Mouse (Mus musculus) lung, embryonic 14.5 days (tissue): ENCODE measurements around the gene 4933428G20Rik. TPM values are rescaled to one million over a fixed set of nuclear protein-coding genes. Genes with fewer than 3 reads are reported as not detected.
A peak's percentile ranks its signal among the peaks of the same experiment; 100 is the strongest.

Experiments used
- ATAC-seq: fragments of 200-750 bp; cut with Nextera tagmentation; 2 replicates; pipeline ENCODE4 v1.8.0; 2017; ENCODE audit warnings: mild to moderate bottlenecking, moderate TSS enrichment, moderate library complexity; ENCODE audit not compliant: insufficient read depth
- DNase-seq: peaks from one replicate; pipeline ENCODE4 v3.0.0-alpha.2; 2015
- H3K27ac ChIP-seq: fragments of 300-500 bp; sonication (generic); 2 replicates; pipeline ENCODE4 v1.5.1; 2014; ENCODE audit warnings: low read depth, mild to moderate bottlenecking, moderate library complexity
- H3K27me3 ChIP-seq: fragments of 300-500 bp; sonication (generic); 2 replicates; pipeline ENCODE4 v1.6.1; 2014; ENCODE audit warnings: low read length, control low read depth; ENCODE audit not compliant: insufficient read depth
- H3K36me3 ChIP-seq: fragments of 300-500 bp; sonication (generic); 2 replicates; pipeline ENCODE4 v1.6.1; 2014; ENCODE audit warnings: control low read depth; ENCODE audit not compliant: insufficient read depth
- H3K4me1 ChIP-seq: fragments of 300-500 bp; sonication (generic); 2 replicates; pipeline ENCODE4 v1.6.1; 2014; ENCODE audit warnings: antibody characterized with exemption, control low read depth; ENCODE audit not compliant: insufficient read depth
- H3K4me2 ChIP-seq: fragments of 300-500 bp; sonication (generic); 2 replicates; pipeline ENCODE4 v1.6.1; 2014; ENCODE audit warnings: mild to moderate bottlenecking
- H3K4me3 ChIP-seq: fragments of 300-500 bp; sonication (generic); 2 replicates; pipeline ENCODE4 v1.5.1; 2014; ENCODE audit warnings: low read depth, low read length
- H3K9ac ChIP-seq: fragments of 300-500 bp; sonication (generic); 2 replicates; pipeline ENCODE4 v1.6.1; 2014
- H3K9me3 ChIP-seq: fragments of 300-500 bp; sonication (generic); 2 replicates; pipeline ENCODE4 v1.6.1; 2016; ENCODE audit warnings: low read depth, low read length, control low read depth
- CTCF ChIP-seq: IDR thresholded peaks from 2 replicates; pipeline ENCODE4 v1.5.1; 2016; ENCODE audit warnings: antibody characterized with exemption, low read depth
- WGBS: fragments of 180-500 bp; shearing (Covaris S2); extraction: QIAGEN DNeasy Blood & Tissue Kit; methylation state at CpG from one replicate; pipeline ENCODE4 v1.1.7; 2014; 5-methylcytosine and 5-hydroxymethylcytosine counted together
- polyA plus RNA-seq: library from polyadenylated mRNA; unstranded; fragments of >200 nt; fragmentation: Nextera tagmentation; extraction: Ambion mirVana; gene quantifications from 2 replicates; pipeline ENCODE4 v1.2.1, GENCODE M21; 2014

The 4933428G20Rik gene
- polyA plus RNA-seq = 0.13 and 0.23 TPM in 2 replicates

DNA sequence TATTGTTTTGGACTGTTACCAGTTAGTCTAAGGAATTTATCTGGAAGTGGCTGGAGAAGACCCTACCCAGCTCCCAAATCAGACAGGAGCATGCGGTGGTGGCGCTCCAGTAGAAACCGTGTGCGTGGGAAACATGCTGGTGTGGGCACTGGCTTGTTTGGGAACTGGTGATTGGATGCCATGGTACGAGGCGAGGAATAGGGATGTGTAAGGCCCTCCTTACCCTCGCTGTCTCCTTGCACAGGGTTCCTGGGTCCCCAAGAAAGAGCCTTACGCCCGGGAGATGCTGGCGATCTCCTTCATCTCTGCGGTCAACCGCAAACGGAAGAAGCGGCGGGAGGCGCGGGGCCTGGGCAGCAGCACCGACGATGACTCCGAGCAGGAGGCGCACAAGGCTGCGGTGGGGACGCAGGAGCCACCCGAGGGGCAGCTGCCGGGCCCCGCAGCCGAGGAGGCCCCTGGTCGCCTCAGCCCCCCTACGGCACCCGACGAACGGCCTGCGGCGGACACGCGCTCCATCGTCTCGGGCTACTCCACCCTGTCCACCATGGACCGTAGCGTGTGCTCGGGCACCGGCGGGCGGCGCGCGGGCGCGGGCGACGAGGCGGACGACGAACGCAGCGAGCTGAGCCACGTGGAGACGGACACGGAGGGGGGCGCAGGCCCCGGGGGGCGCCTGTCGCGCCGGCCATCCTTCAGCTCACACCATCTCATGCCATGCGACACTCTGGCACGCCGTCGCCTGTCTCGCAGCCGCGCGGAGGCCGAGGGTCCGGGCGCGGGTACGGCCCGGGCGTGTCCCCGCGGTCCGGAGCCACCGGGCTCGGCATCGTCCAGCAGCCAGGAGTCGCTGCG lies at the start of gene 4933428G20Rik:
Gene 4933428G20Rik, minus strand, starts transcription at position 476 of the 855 bp plus-strand sequence.
- 0 out of 2 replicates have a peak, but pooled peaks have one; percentile 18 for ATAC-seq
- Histone ChIP-seq H3K4me2 (peak within 1 kb of the TSS; percentile 59), H3K9me3 (no peaks in the 10 kb centered on the region), H3K9ac (peak within 1 kb of the TSS; percentile 32), H3K27me3 (peaks cover 34% of the 10 kb centered on the region), H3K36me3 (peaks cover 53% of the 10 kb centered on the region), H3K27ac (no peak within 1 kb of the TSS), H3K4me1 (no peaks in the 10 kb centered on the region; the same call in 1 of the 2 replicates), H3K4me3 (peak within 1 kb of the TSS; percentile 30)
- DNase-seq = peak; percentile 19
- TF ChIP-seq CTCF = no peak
- WGBS = 22% methylated on average over 85 of the region's 88 CpGs

GRCm38 (mm10) chr11:97548757-97549156 lies 48.6 kb upstream of the 4933428G20Rik start:
- TF ChIP-seq CTCF = no peak
- peaks cover 90% of the 10 kb centered on the region for H3K27me3 ChIP-seq
- no peak for DNase-seq
- ATAC-seq = no peak
- no peaks in the 10 kb centered on the region for H3K36me3 ChIP-seq
- H3K9me3 ChIP-seq = no peaks in the 10 kb centered on the region
- H3K4me1 ChIP-seq = no peaks in the 10 kb centered on the region
- no peak overlapping the region for H3K4me2 ChIP-seq
- no peak overlapping the region for H3K9ac ChIP-seq
- H3K27ac ChIP-seq = no peak overlapping the region
- H3K4me3 ChIP-seq = no peak overlapping the region
- WGBS = 35% methylated on average over 8 of the region's 8 CpGs

DNA sequence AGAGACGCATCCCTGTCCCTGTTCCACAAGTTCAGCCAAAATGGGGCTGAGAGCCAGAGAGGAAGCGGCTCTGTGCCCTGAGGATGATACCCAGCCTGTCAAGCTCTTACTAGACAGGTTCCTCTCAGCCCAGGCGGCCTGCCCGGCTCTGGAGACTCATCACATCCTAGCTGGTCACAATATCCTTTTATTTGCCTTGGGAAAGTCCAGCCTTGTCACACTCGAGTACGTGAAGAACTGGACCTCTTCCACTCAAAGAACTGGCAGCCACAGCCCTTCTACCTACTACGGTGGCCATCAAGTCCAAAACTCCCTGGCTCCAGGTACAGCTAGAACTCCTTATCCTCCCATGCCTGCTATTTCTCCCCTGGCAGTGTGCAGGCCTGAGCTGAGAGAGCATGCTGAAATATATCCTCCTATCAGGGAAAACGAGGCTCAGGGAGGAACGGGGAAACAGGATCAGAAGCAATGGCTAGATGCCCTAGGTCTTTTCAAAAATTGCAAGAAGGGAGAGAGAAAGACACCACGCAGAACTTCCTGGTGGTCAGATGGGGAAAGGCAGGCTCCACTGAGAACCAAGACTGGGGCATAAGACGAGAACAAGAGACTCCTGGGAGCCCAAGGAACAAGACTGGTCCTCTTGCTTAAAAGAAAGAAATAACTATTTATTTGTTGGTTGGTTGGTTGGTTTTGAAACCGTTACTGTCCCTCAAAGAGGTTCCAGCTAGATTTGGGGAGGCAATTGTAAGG lies 48.0 kb upstream of the 4933428G20Rik start:
- H3K4me2 ChIP-seq = no peak overlapping the region
- no peak overlapping the region for H3K9ac ChIP-seq
- no peaks in the 10 kb centered on the region for H3K4me1 ChIP-seq
- no peaks in the 10 kb centered on the region for H3K36me3 ChIP-seq
- H3K27me3 ChIP-seq = peaks cover 90% of the 10 kb centered on the region
- DNase-seq = no peak
- H3K27ac ChIP-seq = no peak overlapping the region
- 58% methylated on average over 12 of the region's 12 CpGs for WGBS
- TF ChIP-seq CTCF = no peak
- ATAC-seq = no peak
- no peaks in the 10 kb centered on the region for H3K9me3 ChIP-seq
- H3K4me3 ChIP-seq = no peak overlapping the region

DNA sequence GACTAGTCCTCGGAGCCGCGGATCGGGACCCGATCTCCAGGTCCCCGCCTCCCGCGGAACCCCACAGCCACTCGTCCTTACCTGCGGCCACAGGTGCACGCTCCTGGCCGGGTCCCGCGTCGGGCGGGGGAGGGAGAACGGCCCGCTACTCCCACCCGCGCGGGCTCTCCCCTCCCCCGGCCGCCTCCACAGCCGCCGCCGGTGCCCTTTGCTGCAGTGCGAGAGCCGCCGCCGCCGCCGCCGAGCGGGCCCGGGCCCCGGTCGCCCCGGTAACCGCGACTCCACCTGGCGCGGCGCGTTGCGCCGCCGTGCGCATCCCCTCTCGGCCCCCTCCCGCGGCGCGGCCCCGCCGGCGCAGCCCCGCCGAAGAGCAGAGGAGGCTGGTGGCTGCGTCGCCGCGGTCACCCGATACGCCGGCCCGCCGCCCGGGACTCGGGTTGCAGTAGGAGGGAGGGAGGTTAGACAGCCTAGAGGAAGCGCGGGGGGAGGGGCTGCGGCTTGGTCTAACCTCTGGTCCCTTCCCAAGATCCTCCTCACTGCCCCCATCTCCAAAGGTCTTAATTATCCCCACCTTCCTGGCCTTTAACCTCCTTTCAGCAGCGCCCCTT lies 46.8 kb upstream of the 4933428G20Rik start:
- WGBS = under 1% methylated on average over 72 of the region's 73 CpGs
- H3K9ac ChIP-seq = peak overlapping the region; percentile 44
- H3K4me2 ChIP-seq = peak overlapping the region; percentile 99
- peak overlapping the region; percentile 55 for H3K4me3 ChIP-seq
- no peaks in the 10 kb centered on the region for H3K9me3 ChIP-seq
- H3K36me3 ChIP-seq = no peaks in the 10 kb centered on the region
- H3K27ac ChIP-seq = no peak overlapping the region
- H3K27me3 ChIP-seq = peaks cover 79% of the 10 kb centered on the region
- no peaks in the 10 kb centered on the region for H3K4me1 ChIP-seq
- peak; percentile 62 for DNase-seq
- TF ChIP-seq CTCF = no peak
- ATAC-seq = peak; percentile 61; the same call in 1 of the 2 replicates

- H3K27ac ChIP-seq = no peak overlapping the region
- H3K27me3 ChIP-seq = peaks cover 72% of the 10 kb centered on the region
- peak overlapping the region; percentile 99 for H3K4me2 ChIP-seq
- peak overlapping the region; percentile 44; the same call in 1 of the 2 replicates for H3K9ac ChIP-seq
- H3K36me3 ChIP-seq = no peaks in the 10 kb centered on the region
- no peaks in the 10 kb centered on the region for H3K4me1 ChIP-seq
- DNase-seq = no peak
- H3K9me3 ChIP-seq = no peaks in the 10 kb centered on the region
- peak overlapping the region; percentile 55 for H3K4me3 ChIP-seq
- 4% methylated on average over 26 of the region's 26 CpGs for WGBS
- no peak for TF ChIP-seq CTCF
- ATAC-seq = peak; percentile 10; the same call in 1 of the 2 replicates
Observed at GRCm38 (mm10) chr11:97545808-97546560, 45.8 kb upstream of the 4933428G20Rik start.

GRCm38 (mm10) chr11:97543883-97544282 lies 43.7 kb upstream of the 4933428G20Rik start:
- 74% methylated on average over 9 of the region's 9 CpGs for WGBS
- Histone ChIP-seq H3K9me3 (no peaks in the 10 kb centered on the region), H3K4me3 (no peak overlapping the region), H3K4me1 (no peaks in the 10 kb centered on the region), H3K4me2 (no peak overlapping the region), H3K9ac (no peak overlapping the region), H3K36me3 (no peaks in the 10 kb centered on the region), H3K27me3 (peaks cover 51% of the 10 kb centered on the region), H3K27ac (no peak overlapping the region)
- DNase-seq (no peak), ATAC-seq (no peak)
- no peak for TF ChIP-seq CTCF
